Mouse (Mus musculus) heart, embryonic 11.5 days (tissue): ENCODE results near the gene Epha8. TPM values are rescaled to one million over a fixed set of nuclear protein-coding genes. Genes with fewer than 3 reads are reported as not detected.

ENCODE experiments used
- ATAC-seq: fragments of 200-750 bp; cut with Nextera tagmentation; replicated peaks from 2 replicates; pipeline ENCODE4 v1.8.0; 2017; ENCODE audit warnings: moderate library complexity; ENCODE audit not compliant: insufficient number of reproducible peaks, low FRiP score, low TSS enrichment
- H3K27ac ChIP-seq: fragments of 300-500 bp; sonication (generic); 2 replicates; pipeline ENCODE4 v1.5.1; 2014; ENCODE audit warnings: mild to moderate bottlenecking, low read depth, low read length
- H3K27me3 ChIP-seq: fragments of 300-500 bp; sonication (generic); 2 replicates; pipeline ENCODE4 v1.6.1; 2014; ENCODE audit warnings: mild to moderate bottlenecking, low read length, mixed read lengths; ENCODE audit not compliant: control insufficient read depth, insufficient read depth
- H3K36me3 ChIP-seq: fragments of 300-500 bp; sonication (generic); 2 replicates; pipeline ENCODE4 v1.6.1; 2014; ENCODE audit warnings: mild to moderate bottlenecking, low read length, moderate library complexity, mixed read lengths; ENCODE audit not compliant: control insufficient read depth, insufficient read depth
- H3K4me1 ChIP-seq: fragments of 300-500 bp; sonication (generic); 2 replicates; pipeline ENCODE4 v1.6.1; 2014; ENCODE audit warnings: low read length; ENCODE audit not compliant: control insufficient read depth, insufficient read depth
- H3K4me2 ChIP-seq: fragments of 300-500 bp; sonication (generic); 2 replicates; pipeline ENCODE4 v1.6.1; 2014; ENCODE audit warnings: mild to moderate bottlenecking, moderate library complexity
- H3K4me3 ChIP-seq: fragments of 300-500 bp; sonication (generic); 2 replicates; pipeline ENCODE4 v1.5.1; 2014; ENCODE audit warnings: low read depth, low read length
- H3K9ac ChIP-seq: fragments of 300-500 bp; sonication (generic); 2 replicates; pipeline ENCODE4 v1.6.1; 2014; ENCODE audit warnings: mild to moderate bottlenecking, low read depth, low read length, moderate library complexity
- H3K9me3 ChIP-seq: fragments of 300-500 bp; sonication (generic); replicated peaks from 2 replicates; pipeline ENCODE4 v1.6.1; 2016; ENCODE audit warnings: low read length; ENCODE audit not compliant: control insufficient read depth
- WGBS: fragments of 180-500 bp; shearing (Covaris S2); extraction: QIAGEN DNeasy Blood & Tissue Kit; methylation state at CpG from one replicate; pipeline ENCODE4 v1.1.7; 2014; ENCODE audit not compliant: insufficient replicate concordance; 5-methylcytosine and 5-hydroxymethylcytosine counted together
- polyA plus RNA-seq: library from polyadenylated mRNA; unstranded; fragments of >200 nt; fragmentation: Nextera tagmentation; extraction: Ambion mirVana; gene quantifications from 2 replicates; pipeline ENCODE4 v1.2.1, GENCODE M21; 2014

Epha8 gene
- polyA plus RNA-seq, 1 experiment from 2014 or later, result not detected

DNA sequence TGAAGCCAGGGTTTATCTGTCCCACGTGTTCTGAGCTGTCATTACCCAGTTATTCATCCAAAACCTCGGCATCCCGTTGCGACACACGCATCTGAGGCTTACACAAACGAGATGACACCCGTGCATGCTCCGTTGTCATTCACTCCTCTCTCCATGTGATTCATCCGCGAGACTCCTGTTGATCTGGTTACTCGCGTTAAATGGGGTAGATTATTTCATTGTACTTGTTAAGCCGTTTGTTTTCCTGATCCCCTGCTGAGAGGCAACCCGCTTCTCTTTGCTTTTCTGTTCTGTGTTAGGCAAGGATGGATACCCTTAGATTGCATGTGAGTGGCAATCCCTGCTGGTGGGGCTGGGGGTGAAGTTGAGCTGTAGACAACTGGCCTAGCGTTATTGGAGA is 30.8 kb downstream of the Epha8 start:
- Histone ChIP-seq H3K4me3 (no peak overlapping the region), H3K36me3 (no peaks in the 10 kb centered on the region), H3K27ac (no peak overlapping the region), H3K27me3 (peaks cover 58% of the 10 kb centered on the region), H3K9me3 (no peaks in the 10 kb centered on the region), H3K4me2 (no peak overlapping the region), H3K9ac (no peak overlapping the region), H3K4me1 (no peaks in the 10 kb centered on the region)
- ATAC-seq, result no peak
- 19% methylated on average over 15 of the region's 15 CpGs for WGBS

DNA sequence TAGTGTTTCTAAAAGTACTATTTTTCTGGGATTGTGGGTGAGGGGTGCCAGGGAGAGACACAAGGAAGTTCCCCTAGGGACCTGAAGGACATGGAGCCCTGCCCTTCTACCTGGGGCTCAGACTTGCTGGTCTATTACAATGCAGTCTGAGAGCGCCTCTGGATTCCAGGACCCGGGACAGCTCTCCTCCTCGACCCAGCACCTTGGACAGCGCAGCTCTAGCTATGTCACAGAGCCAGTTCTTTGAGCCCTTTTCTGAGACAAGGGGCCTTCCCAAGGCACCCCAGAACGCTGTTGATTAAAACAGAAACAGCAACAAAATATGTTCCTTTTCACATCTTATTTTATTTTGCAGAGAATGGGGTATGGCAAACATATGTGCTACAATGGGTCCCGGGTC is 32.1 kb downstream of the Epha8 start:
- 6% methylated on average over 6 of the region's 6 CpGs for WGBS
- H3K4me1 ChIP-seq, result no peaks in the 10 kb centered on the region
- no peak overlapping the region for H3K27ac ChIP-seq
- ATAC-seq, result no peak
- H3K36me3 ChIP-seq, result no peaks in the 10 kb centered on the region
- H3K27me3 ChIP-seq, result peaks cover 54% of the 10 kb centered on the region
- H3K9ac ChIP-seq, result no peak overlapping the region
- no peaks in the 10 kb centered on the region for H3K9me3 ChIP-seq
- no peak overlapping the region for H3K4me3 ChIP-seq
- H3K4me2 ChIP-seq, result no peak overlapping the region

DNA sequence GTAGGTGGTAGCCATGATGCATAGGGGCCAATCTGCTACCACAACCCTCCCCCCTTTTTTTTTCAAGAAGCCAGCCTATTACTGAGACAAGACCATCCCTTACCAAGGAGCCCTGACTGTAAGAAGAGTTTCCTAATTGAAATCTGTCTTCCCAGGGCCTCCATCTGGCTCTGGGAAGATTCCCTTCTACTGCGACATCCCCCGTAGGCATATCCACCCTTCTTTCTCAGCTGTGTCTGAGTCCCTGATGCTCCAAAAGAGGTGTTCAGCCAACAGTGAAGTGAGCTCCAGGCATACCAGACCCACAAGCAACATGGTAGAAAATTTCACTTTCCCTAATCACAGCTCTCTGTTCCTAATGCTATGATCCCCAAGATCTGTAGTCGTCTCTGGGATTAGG is 37.1 kb downstream of the Epha8 start:
- Histone ChIP-seq H3K4me1 (no peaks in the 10 kb centered on the region), H3K27ac (no peak overlapping the region), H3K4me2 (no peak overlapping the region), H3K4me3 (no peak overlapping the region), H3K9me3 (no peaks in the 10 kb centered on the region), H3K9ac (no peak overlapping the region), H3K27me3 (peaks cover 36% of the 10 kb centered on the region), H3K36me3 (no peaks in the 10 kb centered on the region)
- ATAC-seq, result no peak
- 70% methylated on average over 3 of the region's 3 CpGs for WGBS

DNA sequence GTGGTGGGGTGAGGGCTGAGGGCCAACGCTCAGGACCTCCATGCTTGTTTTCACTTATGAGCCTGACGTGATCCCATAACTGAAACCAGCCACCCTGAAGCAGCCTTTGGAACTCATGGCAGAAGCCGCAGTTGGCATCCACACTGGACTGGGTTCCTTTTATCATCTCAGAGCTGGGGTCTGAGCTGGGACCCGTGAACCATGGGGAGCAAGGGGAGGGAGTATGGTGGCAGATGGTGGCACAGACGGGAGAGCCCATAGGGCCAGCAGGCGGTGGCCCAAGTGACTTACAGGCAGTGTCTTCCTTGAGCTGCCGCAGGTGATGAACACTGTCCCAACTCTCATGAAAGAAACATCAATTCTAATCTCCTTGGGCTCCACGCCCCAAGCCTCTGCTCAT is 37.8 kb downstream of the Epha8 start:
- H3K27ac ChIP-seq, result no peak overlapping the region
- no peak for ATAC-seq
- 80% methylated on average over 8 of the region's 8 CpGs for WGBS
- H3K4me2 ChIP-seq, result no peak overlapping the region
- no peak overlapping the region for H3K9ac ChIP-seq
- H3K4me3 ChIP-seq, result no peak overlapping the region
- no peaks in the 10 kb centered on the region for H3K4me1 ChIP-seq
- H3K27me3 ChIP-seq, result peaks cover 40% of the 10 kb centered on the region
- H3K36me3 ChIP-seq, result no peaks in the 10 kb centered on the region
- no peaks in the 10 kb centered on the region for H3K9me3 ChIP-seq

DNA sequence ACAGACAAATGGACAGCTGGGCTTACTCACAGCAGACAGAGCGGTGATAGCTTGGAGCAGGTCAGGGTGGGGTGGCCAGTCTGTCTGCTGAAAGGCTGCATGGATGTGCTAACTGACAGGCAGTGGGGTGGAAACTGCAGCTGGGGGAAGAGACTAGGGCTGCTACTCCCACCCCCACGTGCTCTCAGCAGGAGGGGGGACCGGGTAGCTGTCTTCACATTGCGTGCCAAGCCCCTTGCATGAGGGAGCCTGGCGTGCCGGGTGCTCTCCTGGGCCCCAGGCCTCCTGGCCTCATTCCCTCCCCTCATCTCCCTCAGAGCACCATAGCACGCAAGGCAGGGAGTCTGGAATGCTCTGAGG is 39.5 kb downstream of the Epha8 start:
- 34% methylated on average over 7 of the region's 7 CpGs for WGBS
- peaks cover 52% of the 10 kb centered on the region for H3K27me3 ChIP-seq
- no peak overlapping the region for H3K4me2 ChIP-seq
- no peak overlapping the region for H3K4me3 ChIP-seq
- H3K27ac ChIP-seq, result no peak overlapping the region
- no peak overlapping the region for H3K9ac ChIP-seq
- no peaks in the 10 kb centered on the region for H3K4me1 ChIP-seq
- no peak; the same call in 1 of the 2 replicates for ATAC-seq
- H3K9me3 ChIP-seq, result no peaks in the 10 kb centered on the region
- no peaks in the 10 kb centered on the region for H3K36me3 ChIP-seq

DNA sequence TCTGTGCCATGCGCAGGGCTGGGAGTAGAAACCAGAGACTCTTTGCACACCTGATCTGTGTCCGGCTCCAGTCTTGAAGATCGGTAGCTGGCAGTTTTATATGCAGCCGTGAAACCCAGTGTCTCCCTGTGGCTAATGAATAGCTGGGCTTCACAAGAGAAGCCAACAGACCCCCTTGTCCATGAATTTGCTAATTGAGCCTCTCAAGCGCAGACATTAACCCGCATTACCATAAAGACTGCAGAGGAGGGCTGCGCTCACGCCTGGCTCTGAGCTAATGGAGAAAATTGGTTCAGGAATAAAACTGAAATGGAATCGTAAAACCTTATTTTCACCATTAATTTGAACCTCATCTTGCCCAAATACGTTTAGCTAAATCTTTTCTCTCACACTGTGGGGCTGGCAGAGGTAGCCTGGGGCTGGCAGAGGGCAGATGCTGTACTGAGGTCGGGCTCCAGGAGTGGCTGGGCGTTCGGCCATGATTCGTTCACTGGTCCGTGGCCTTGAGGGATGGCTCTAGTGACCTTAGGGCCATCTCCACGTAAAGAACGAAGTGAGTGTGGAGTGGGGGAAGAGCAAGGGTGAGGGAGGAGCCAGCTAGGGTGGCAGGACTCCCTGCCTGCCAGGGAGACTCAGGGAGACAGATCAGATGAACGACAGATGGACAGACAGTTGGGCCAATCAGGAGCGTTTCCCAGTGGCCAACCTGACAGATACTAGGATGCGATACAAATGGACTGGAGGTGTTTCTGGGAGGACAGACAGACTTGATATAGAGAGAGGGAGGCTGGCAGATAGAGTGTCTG is 40.1 kb downstream of the Epha8 start:
- Histone ChIP-seq H3K4me3 (no peak overlapping the region), H3K27me3 (peaks cover 58% of the 10 kb centered on the region), H3K9ac (no peak overlapping the region), H3K36me3 (no peaks in the 10 kb centered on the region), H3K27ac (no peak overlapping the region), H3K9me3 (no peaks in the 10 kb centered on the region), H3K4me2 (no peak overlapping the region), H3K4me1 (no peaks in the 10 kb centered on the region)
- no peak for ATAC-seq
- 70% methylated on average over 20 of the region's 20 CpGs for WGBS

DNA sequence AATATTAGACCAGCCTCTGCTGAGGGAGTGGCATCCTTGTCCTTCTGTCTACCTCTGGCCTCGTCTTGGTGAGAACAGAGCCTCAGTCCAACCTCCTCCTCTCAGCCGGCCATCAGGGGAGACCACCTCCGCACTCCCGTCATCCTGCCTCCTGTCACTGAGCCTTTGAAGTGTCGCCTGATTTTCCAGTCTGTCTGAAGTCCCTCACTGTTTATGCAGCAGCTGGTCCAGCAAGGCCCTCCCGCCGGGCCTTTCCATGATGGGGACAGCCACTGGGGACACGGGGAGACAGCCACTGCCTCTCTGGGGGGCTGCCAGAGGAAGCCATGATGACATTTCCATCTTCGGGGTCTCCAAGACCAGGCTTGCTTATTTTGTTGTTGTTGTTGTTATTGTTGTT is 43.8 kb downstream of the Epha8 start:
- peaks cover 61% of the 10 kb centered on the region for H3K27me3 ChIP-seq
- H3K9me3 ChIP-seq, result no peaks in the 10 kb centered on the region
- H3K36me3 ChIP-seq, result no peaks in the 10 kb centered on the region
- WGBS, result 14% methylated on average over 9 of the region's 9 CpGs
- H3K4me3 ChIP-seq, result no peak overlapping the region
- no peak overlapping the region for H3K4me2 ChIP-seq
- no peak overlapping the region for H3K9ac ChIP-seq
- no peak for ATAC-seq
- H3K4me1 ChIP-seq, result no peaks in the 10 kb centered on the region
- H3K27ac ChIP-seq, result no peak overlapping the region

DNA sequence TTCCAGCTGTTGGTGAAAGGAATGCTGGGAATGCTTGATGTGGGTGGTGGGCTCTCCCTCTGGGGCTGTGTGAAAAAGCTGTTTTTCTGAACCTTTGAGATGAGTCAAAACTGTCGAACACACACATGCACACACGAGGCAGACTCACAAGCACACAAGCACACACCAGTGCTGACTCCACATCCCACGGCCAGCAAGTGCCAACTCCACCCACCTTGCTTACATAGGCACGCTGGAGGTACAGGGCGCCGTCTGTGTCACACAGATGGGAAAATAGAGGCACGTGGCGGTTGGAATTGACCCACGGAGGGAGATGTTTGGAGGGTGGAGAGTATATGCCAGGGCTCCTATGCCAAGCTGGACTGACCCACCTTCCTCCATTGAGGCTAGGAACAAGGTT is 44.8 kb downstream of the Epha8 start:
- no peaks in the 10 kb centered on the region for H3K4me1 ChIP-seq
- H3K9me3 ChIP-seq, result no peaks in the 10 kb centered on the region
- no peak overlapping the region for H3K27ac ChIP-seq
- H3K9ac ChIP-seq, result no peak overlapping the region
- whole genome bisulfite sequencing, result 41% methylated on average over 9 of the region's 9 CpGs
- H3K4me2 ChIP-seq, result no peak overlapping the region
- H3K4me3 ChIP-seq, result no peak overlapping the region
- peaks cover 63% of the 10 kb centered on the region for H3K27me3 ChIP-seq
- no peak for ATAC-seq
- no peaks in the 10 kb centered on the region for H3K36me3 ChIP-seq

DNA sequence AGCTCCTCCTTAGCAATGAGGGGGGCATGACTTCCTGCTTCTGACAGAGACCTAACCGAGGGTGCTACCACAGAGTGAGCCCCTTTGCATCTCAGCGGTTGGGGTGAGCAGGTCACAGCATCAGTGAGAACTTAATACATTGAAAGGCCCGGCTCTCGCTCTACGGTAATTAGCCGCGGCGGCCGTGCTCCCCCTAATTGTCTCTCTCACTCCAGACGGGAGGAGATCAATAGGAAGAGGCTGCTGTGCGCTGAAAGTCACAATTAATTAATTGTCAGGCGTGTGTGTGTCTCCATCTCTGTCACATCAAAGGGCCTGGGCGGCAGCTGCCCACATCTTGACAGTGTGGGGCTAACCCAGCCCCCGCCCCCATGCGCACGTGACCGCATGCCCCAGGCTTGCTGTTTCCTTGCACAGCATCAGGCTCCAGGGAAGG is 45.4 kb downstream of the Epha8 start:
- Histone ChIP-seq H3K27ac (no peak overlapping the region), H3K9me3 (no peaks in the 10 kb centered on the region), H3K27me3 (peaks cover 67% of the 10 kb centered on the region), H3K4me2 (no peak overlapping the region), H3K9ac (no peak overlapping the region), H3K36me3 (no peaks in the 10 kb centered on the region), H3K4me1 (no peaks in the 10 kb centered on the region), H3K4me3 (no peak overlapping the region)
- WGBS, result 11% methylated on average over 17 of the region's 17 CpGs
- no peak for ATAC-seq
